Mouse (Mus musculus): ENCODE results near the gene Mthfd2.

The Mthfd2 gene

GRCm38 (mm10) chr6:83327591-83328190 lies 2.0 kb upstream of the Mthfd2 start:
- DNase-seq (ENCODE audit: low spot score), result no peak

- DNase-seq (ENCODE audit: low spot score), result no peak
Observed at GRCm38 (mm10) chr6:83326761-83327160, 1.1 kb upstream of the Mthfd2 start.

GRCm38 (mm10) chr6:83326394-83326736 lies 657 bp upstream of the Mthfd2 start:
- DNase-seq (ENCODE audit: low spot score), result no peak

- DNase-seq (ENCODE audit: low spot score), result no peak
Observed at GRCm38 (mm10) chr6:83323652-83324419, 1.9 kb downstream of the Mthfd2 start.

- DNase-seq (ENCODE audit: low spot score), result no peak
Observed at GRCm38 (mm10) chr6:83322794-83323193, 2.9 kb downstream of the Mthfd2 start.

GRCm38 (mm10) chr6:83321927-83322326 lies 3.8 kb downstream of the Mthfd2 start:
- DNase-seq (ENCODE audit: low spot score), result no peak

GRCm38 (mm10) chr6:83317108-83317741 lies 8.5 kb downstream of the Mthfd2 start:
- DNase-seq (ENCODE audit: low spot score), result peak; percentile 92

GRCm38 (mm10) chr6:83316022-83316421 lies 9.7 kb downstream of the Mthfd2 start:
- DNase-seq (ENCODE audit: low spot score), result no peak

- no peak for DNase-seq (ENCODE audit: low spot score)
Observed at GRCm38 (mm10) chr6:83315293-83315692, 10.4 kb downstream of the Mthfd2 start.

GRCm38 (mm10) chr6:83312514-83312913 lies 13.2 kb downstream of the Mthfd2 start:
- DNase-seq (ENCODE audit: low spot score), result no peak

GRCm38 (mm10) chr6:83312021-83312420 lies 13.7 kb downstream of the Mthfd2 start:
- no peak for DNase-seq (ENCODE audit: low spot score)

GRCm38 (mm10) chr6:83311206-83311605 lies 14.5 kb downstream of the Mthfd2 start:
- no peak for DNase-seq (ENCODE audit: low spot score)

- DNase-seq (ENCODE audit: low spot score), result no peak
Observed at GRCm38 (mm10) chr6:83309017-83309416, 16.7 kb downstream of the Mthfd2 start.

GRCm38 (mm10) chr6:83302264-83302663 lies 23.4 kb downstream of the Mthfd2 start:
- DNase-seq (ENCODE audit: low spot score), result no peak

- DNase-seq (ENCODE audit: low spot score), result no peak
Observed at GRCm38 (mm10) chr6:83301294-83301693, 24.4 kb downstream of the Mthfd2 start.

- DNase-seq (ENCODE audit: low spot score), result no peak
Observed at GRCm38 (mm10) chr6:83300447-83301229, 25.1 kb downstream of the Mthfd2 start.

GRCm38 (mm10) chr6:83280256-83280955 lies 45.3 kb downstream of the Mthfd2 start:
- DNase-seq (ENCODE audit: low spot score), result no peak

GRCm38 (mm10) chr6:83278881-83279280 lies 46.8 kb downstream of the Mthfd2 start:
- DNase-seq (ENCODE audit: low spot score), result no peak

- DNase-seq (ENCODE audit: low spot score), result no peak
Observed at GRCm38 (mm10) chr6:83277151-83277550, 48.6 kb downstream of the Mthfd2 start.

- DNase-seq (ENCODE audit: low spot score), result no peak
Observed at GRCm38 (mm10) chr6:83273733-83274132, 52.0 kb downstream of the Mthfd2 start.

- DNase-seq (ENCODE audit: low spot score), result peak; percentile 89
Observed at GRCm38 (mm10) chr6:83268144-83269010, 57.3 kb downstream of the Mthfd2 start.
